Mouse (Mus musculus): Measurements from ENCODE around the gene Vps25. TPM values are rescaled to one million over a fixed set of nuclear protein-coding genes. Genes with fewer than 3 reads are reported as not detected.
A peak's percentile ranks its signal among the peaks of the same experiment; 100 is the strongest.

The Vps25 gene
- polyA plus RNA-seq, 1 experiment: 141 TPM

GRCm38 (mm10) chr11:101279193-101279569, 25.7 kb downstream of the Vps25 start:
- no peaks in the 10 kb centered on the region for H3K36me3 ChIP-seq (ENCODE audit: control insufficient read depth, insufficient read depth)
- TF ChIP-seq SRF (IDR thresholded peaks at IDR 0.05; ENCODE audit: control insufficient read depth, insufficient read length, low read depth) (no peak), TCF3 (IDR thresholded peaks at IDR 0.05; ENCODE audit: insufficient read length, low read depth) (no peak), MYOG (IDR thresholded peaks at IDR 0.05; ENCODE audit: control insufficient read depth in 1 of 3, insufficient read depth in 1 of 3, insufficient read length in 2 of 3, low read depth in 2 of 3) (no peak), POLR2A (IDR thresholded peaks at IDR 0.05; ENCODE audit: insufficient read length, low read depth) (no peak), USF1 (IDR thresholded peaks at IDR 0.05; ENCODE audit: low read depth) (no peak), REST (IDR thresholded peaks at IDR 0.05; ENCODE audit: insufficient read depth, insufficient read length) (no peak), POLR2AphosphoS2 (IDR thresholded peaks at IDR 0.05; ENCODE audit: insufficient read length, low read depth) (no peak), MAX (IDR thresholded peaks at IDR 0.05; ENCODE audit: low read depth) (no peak), TCF12 (IDR thresholded peaks at IDR 0.05; ENCODE audit: insufficient read depth, poor library complexity, severe bottlenecking) (no peak), CEBPB (IDR thresholded peaks at IDR 0.05; ENCODE audit: insufficient read depth, poor library complexity, severe bottlenecking) (no peak), E2F4 (IDR thresholded peaks at IDR 0.05; ENCODE audit: insufficient read depth) (no peak), MYOD1 (IDR thresholded peaks at IDR 0.05; ENCODE audit: control insufficient read depth in 1 of 3, insufficient read length in 2 of 3, low read depth in 2 of 3) (no peak)
- H3ac ChIP-seq (ENCODE audit: control insufficient read depth, insufficient read length): no peak overlapping the region
- peak overlapping the region; percentile 57 for H3K4me3 ChIP-seq
- H3K79me2 ChIP-seq (ENCODE audit: control insufficient read depth, insufficient read depth): no peaks in the 10 kb centered on the region
- H3K4me2 ChIP-seq (ENCODE audit: low read depth): peak overlapping the region; percentile 96
- H3K27me3 ChIP-seq (ENCODE audit: control insufficient read depth, insufficient read depth, insufficient read length): no peaks in the 10 kb centered on the region

- TF ChIP-seq TCF3 (IDR thresholded peaks at IDR 0.05; ENCODE audit: insufficient read length, low read depth) (no peak), MYOD1 (IDR thresholded peaks at IDR 0.05; ENCODE audit: control insufficient read depth in 1 of 3, insufficient read length in 2 of 3, low read depth in 2 of 3) (no peak), MYOG (IDR thresholded peaks at IDR 0.05; ENCODE audit: control insufficient read depth in 1 of 3, insufficient read depth in 1 of 3, insufficient read length in 2 of 3, low read depth in 2 of 3) (no peak), REST (IDR thresholded peaks at IDR 0.05; ENCODE audit: insufficient read depth, insufficient read length) (no peak), E2F4 (IDR thresholded peaks at IDR 0.05; ENCODE audit: insufficient read depth) (no peak), POLR2AphosphoS2 (IDR thresholded peaks at IDR 0.05; ENCODE audit: insufficient read length, low read depth) (no peak), TCF12 (IDR thresholded peaks at IDR 0.05; ENCODE audit: insufficient read depth, poor library complexity, severe bottlenecking) (no peak), CEBPB (IDR thresholded peaks at IDR 0.05; ENCODE audit: insufficient read depth, poor library complexity, severe bottlenecking) (no peak), POLR2A (IDR thresholded peaks at IDR 0.05; ENCODE audit: insufficient read length, low read depth) (no peak)
- no peak overlapping the region for H3K4me3 ChIP-seq
- no peak overlapping the region for H3ac ChIP-seq (ENCODE audit: control insufficient read depth, insufficient read length)
- H3K36me3 ChIP-seq (ENCODE audit: control insufficient read depth, insufficient read depth): no peaks in the 10 kb centered on the region
- no peaks in the 10 kb centered on the region for H3K79me2 ChIP-seq (ENCODE audit: control insufficient read depth, insufficient read depth)
- H3K27me3 ChIP-seq (ENCODE audit: control insufficient read depth, insufficient read depth, insufficient read length): no peaks in the 10 kb centered on the region
- H3K4me2 ChIP-seq (ENCODE audit: low read depth): no peak overlapping the region
Observed at GRCm38 (mm10) chr11:101280837-101281236, 27.3 kb downstream of the Vps25 start.

GRCm38 (mm10) chr11:101282896-101283295, 29.4 kb downstream of the Vps25 start:
- no peak overlapping the region for H3K4me2 ChIP-seq (ENCODE audit: low read depth)
- TF ChIP-seq USF1 (IDR thresholded peaks at IDR 0.05; ENCODE audit: low read depth): no peak
- no peak for TF ChIP-seq TCF12 (IDR thresholded peaks at IDR 0.05; ENCODE audit: insufficient read depth, poor library complexity, severe bottlenecking)
- no peak for TF ChIP-seq POLR2A (IDR thresholded peaks at IDR 0.05; ENCODE audit: insufficient read length, low read depth)
- TF ChIP-seq MYOD1 (IDR thresholded peaks at IDR 0.05; ENCODE audit: control insufficient read depth in 1 of 3, insufficient read length in 2 of 3, low read depth in 2 of 3): no peak
- TF ChIP-seq MAX (IDR thresholded peaks at IDR 0.05; ENCODE audit: low read depth): no peak
- TF ChIP-seq E2F4 (IDR thresholded peaks at IDR 0.05; ENCODE audit: insufficient read depth): no peak
- no peak for TF ChIP-seq REST (IDR thresholded peaks at IDR 0.05; ENCODE audit: insufficient read depth, insufficient read length)
- no peak for TF ChIP-seq SRF (IDR thresholded peaks at IDR 0.05; ENCODE audit: control insufficient read depth, insufficient read length, low read depth)
- no peak for TF ChIP-seq POLR2AphosphoS2 (IDR thresholded peaks at IDR 0.05; ENCODE audit: insufficient read length, low read depth)
- TF ChIP-seq MYOG (IDR thresholded peaks at IDR 0.05; ENCODE audit: control insufficient read depth in 1 of 3, insufficient read depth in 1 of 3, insufficient read length in 2 of 3, low read depth in 2 of 3): no peak
- TF ChIP-seq CEBPB (IDR thresholded peaks at IDR 0.05; ENCODE audit: insufficient read depth, poor library complexity, severe bottlenecking): no peak
- no peak for TF ChIP-seq TCF3 (IDR thresholded peaks at IDR 0.05; ENCODE audit: insufficient read length, low read depth)
- peaks cover 4% of the 10 kb centered on the region for H3K36me3 ChIP-seq (ENCODE audit: control insufficient read depth, insufficient read depth)

GRCm38 (mm10) chr11:101283805-101284204, 30.3 kb downstream of the Vps25 start:
- TF ChIP-seq MYOD1 (IDR thresholded peaks at IDR 0.05; ENCODE audit: control insufficient read depth in 1 of 3, insufficient read length in 2 of 3, low read depth in 2 of 3) (no peak), MAX (IDR thresholded peaks at IDR 0.05; ENCODE audit: low read depth) (no peak), TCF12 (IDR thresholded peaks at IDR 0.05; ENCODE audit: insufficient read depth, poor library complexity, severe bottlenecking) (no peak), SRF (IDR thresholded peaks at IDR 0.05; ENCODE audit: control insufficient read depth, insufficient read length, low read depth) (no peak), CEBPB (IDR thresholded peaks at IDR 0.05; ENCODE audit: insufficient read depth, poor library complexity, severe bottlenecking) (no peak), USF1 (IDR thresholded peaks at IDR 0.05; ENCODE audit: low read depth) (no peak), REST (IDR thresholded peaks at IDR 0.05; ENCODE audit: insufficient read depth, insufficient read length) (no peak), POLR2AphosphoS2 (IDR thresholded peaks at IDR 0.05; ENCODE audit: insufficient read length, low read depth) (no peak), POLR2A (IDR thresholded peaks at IDR 0.05; ENCODE audit: insufficient read length, low read depth) (no peak), TCF3 (IDR thresholded peaks at IDR 0.05; ENCODE audit: insufficient read length, low read depth) (no peak), MYOG (IDR thresholded peaks at IDR 0.05; ENCODE audit: control insufficient read depth in 1 of 3, insufficient read depth in 1 of 3, insufficient read length in 2 of 3, low read depth in 2 of 3) (no peak), E2F4 (IDR thresholded peaks at IDR 0.05; ENCODE audit: insufficient read depth) (no peak)
- peaks cover 10% of the 10 kb centered on the region for H3K36me3 ChIP-seq (ENCODE audit: control insufficient read depth, insufficient read depth)
- no peak overlapping the region for H3K4me3 ChIP-seq
- H3K27me3 ChIP-seq (ENCODE audit: control insufficient read depth, insufficient read depth, insufficient read length): no peaks in the 10 kb centered on the region
- H3K79me2 ChIP-seq (ENCODE audit: control insufficient read depth, insufficient read depth): no peaks in the 10 kb centered on the region
- no peak overlapping the region for H3ac ChIP-seq (ENCODE audit: control insufficient read depth, insufficient read length)
- no peak overlapping the region for H3K4me2 ChIP-seq (ENCODE audit: low read depth)

More at GRCm38 (mm10) chr11:101282896-101283295, 29.4 kb downstream of the Vps25 start:
- Histone ChIP-seq H3K79me2 (ENCODE audit: control insufficient read depth, insufficient read depth) (no peaks in the 10 kb centered on the region), H3ac (ENCODE audit: control insufficient read depth, insufficient read length) (no peak overlapping the region), H3K27me3 (ENCODE audit: control insufficient read depth, insufficient read depth, insufficient read length) (no peaks in the 10 kb centered on the region), H3K4me3 (no peak overlapping the region)

Measured in myocyte (in vitro differentiated cells).